Mouse (Mus musculus) lung, adult 2 months (tissue): ENCODE measurements around the gene Urgcp.

Experiments used
- CTCF ChIP-seq: fragments of 200-500 bp; IDR thresholded peaks from 2 replicates; pipeline ENCODE4 v1.5.1; 2011; ENCODE audit warnings: mild to moderate bottlenecking, low read length, control low read depth; ENCODE audit not compliant: insufficient read depth
- POLR2A ChIP-seq: fragments of 200-500 bp; IDR thresholded peaks from 2 replicates; pipeline ENCODE4 v1.6.1; 2011; ENCODE audit warnings: low read depth, mild to moderate bottlenecking, control low read depth, low read length, borderline replicate concordance; ENCODE audit errors: extremely low read depth

DNA sequence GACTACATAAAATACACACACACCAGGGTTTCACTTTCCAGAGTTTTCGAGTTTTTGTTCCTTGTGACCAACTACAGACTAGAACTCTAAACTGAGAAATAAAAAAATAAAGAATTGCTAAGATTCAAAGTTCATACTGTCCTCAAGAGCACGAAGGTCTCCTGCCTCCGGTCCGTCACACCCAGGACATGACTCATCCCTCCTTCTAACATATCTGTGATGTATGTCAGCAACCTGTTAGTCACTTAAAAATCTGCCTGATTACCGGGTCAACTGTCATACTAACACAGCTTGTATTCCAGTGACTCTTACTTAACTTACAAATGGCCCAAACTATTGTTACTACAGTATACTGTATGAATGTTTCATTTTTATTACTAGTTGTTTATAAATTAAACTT is 25.0 kb downstream of the Urgcp start:
- TF ChIP-seq CTCF: no peak
- no peak for TF ChIP-seq POLR2A
